Mouse (Mus musculus) CH12.LX (cell line): Measurements from ENCODE around the gene Primpol.

ENCODE experiments used
- CTCF ChIP-seq, 2 experiments: IDR thresholded peaks in 1 of 2; conservative IDR thresholded peaks in 1 of 2; 2 replicates each; pipeline ENCODE4 v1.5.1; 2011 to 2012; ENCODE audit warnings: low read depth in 2 of 2, low read length in 2 of 2, improper control_type of control experiment in 1 of 2, inconsistent platforms in 1 of 2, mild to moderate bottlenecking in 1 of 2, moderate library complexity in 1 of 2
- EP300 ChIP-seq: IDR thresholded peaks from 2 replicates; pipeline ENCODE4 v1.6.1; 2011; ENCODE audit warnings: low read length, improper control_type of control experiment
- HCFC1 ChIP-seq: IDR thresholded peaks from 2 replicates; pipeline ENCODE4 v1.6.1; 2012; ENCODE audit warnings: low read depth, mild to moderate bottlenecking, inconsistent platforms, low read length, improper control_type of control experiment
- KAT2A ChIP-seq: IDR thresholded peaks from 2 replicates; pipeline ENCODE4 v1.6.1; 2012; ENCODE audit warnings: low read length, improper control_type of control experiment, inconsistent platforms; ENCODE audit not compliant: insufficient replicate concordance
- POLR2A ChIP-seq: IDR thresholded peaks from 2 replicates; pipeline ENCODE4 v1.6.1; 2011; ENCODE audit warnings: low read depth, mild to moderate bottlenecking, improper control_type of control experiment, low read length
- ZNF384 ChIP-seq: IDR thresholded peaks from 2 replicates; pipeline ENCODE4 v1.6.1; 2012; ENCODE audit warnings: low read depth, low read length, improper control_type of control experiment, inconsistent platforms

GRCm38 (mm10) chr8:46566914-46567529 is 50.0 kb downstream of the Primpol start:
- TF ChIP-seq ZNF384, result no peak
- no peak for TF ChIP-seq POLR2A
- TF ChIP-seq HCFC1, result no peak
- TF ChIP-seq CTCF (conservative IDR thresholded peaks at IDR 0.05 in 1 of 2, IDR thresholded peaks at IDR 0.05 in 1 of 2; ENCODE audit: low read depth in 2 of 2, low read length in 2 of 2), result no peak
- no peak for TF ChIP-seq KAT2A
- TF ChIP-seq EP300, result no peak
